Mouse (Mus musculus): Measurements from ENCODE around the gene Apol9a. TPM values are rescaled to one million over a fixed set of nuclear protein-coding genes. Genes with fewer than 3 reads are reported as not detected.

The Apol9a gene
- polyA plus RNA-seq, 2 experiments from 2014 or later, result 11.5 to 12.7 TPM

Other genes starting within 250 kb of the Apol9a start
- gene Rbfox2, start 104.1 kb downstream of the Apol9a start, polyA plus RNA-seq (2017; shearing (Covaris generic)), result under 1 TPM in 1 of 2 experiments, not detected in 1; 0.05 TPM
- gene Apol7a, start 12.0 kb downstream of the Apol9a start, polyA plus RNA-seq (2017; shearing (Covaris generic)), result not detected
- under 1 TPM; 0.21 to 0.31 TPM for gene Apol7b, start 36.4 kb upstream of the Apol9a start, polyA plus RNA-seq (2017; shearing (Covaris generic))
- not detected for gene Apol10a, start 65.9 kb upstream of the Apol9a start, polyA plus RNA-seq (2017; shearing (Covaris generic))
- gene Apol11a, start 97.1 kb upstream of the Apol9a start, polyA plus RNA-seq (2017; shearing (Covaris generic)), result under 1 TPM in 1 of 2 experiments, not detected in 1; 0.27 TPM
- gene Apol7c, start 122.2 kb upstream of the Apol9a start, polyA plus RNA-seq (2017; shearing (Covaris generic)), result not detected
- not detected for gene 1700025B11Rik, start 150.8 kb upstream of the Apol9a start, polyA plus RNA-seq (2017; shearing (Covaris generic))
- gene Apol10b, start 185.0 kb upstream of the Apol9a start, polyA plus RNA-seq (2017; shearing (Covaris generic)), result 1 to 10 TPM; 3.3 to 7.0 TPM
- gene Gm36245, start 188.1 kb upstream of the Apol9a start, polyA plus RNA-seq (2017; shearing (Covaris generic)), result not detected
- gene Apol11b, start 232.2 kb upstream of the Apol9a start, polyA plus RNA-seq (2017; shearing (Covaris generic)), result 1 to 10 TPM in 1 of 2 experiments, under 1 TPM in 1; 0.22 to 2.4 TPM

Measured in activated CD4-positive, CD25-positive, alpha-beta regulatory T cell, adult 4 months (primary cell).